Mouse (Mus musculus) kidney, adult 2 months (tissue): Measurements from ENCODE around the gene Tas1r1. TPM values are rescaled to one million over a fixed set of nuclear protein-coding genes. Genes with fewer than 3 reads are reported as not detected.

ENCODE experiments used
- DNase-seq: peaks from one replicate; pipeline ENCODE4 v3.0.0; 2021
- H3K27ac ChIP-seq: fragments of 200-500 bp; 2 replicates; pipeline ENCODE4 v1.5.1; 2012; ENCODE audit warnings: low read depth, low read length, control low read depth, inconsistent platforms; ENCODE audit not compliant: insufficient read depth
- H3K27me3 ChIP-seq: fragments of 200-500 bp; replicated peaks from 2 replicates; pipeline ENCODE4 v1.6.1; 2012; ENCODE audit warnings: mild to moderate bottlenecking, moderate library complexity, low read length, inconsistent platforms; ENCODE audit not compliant: control insufficient read depth, insufficient read depth
- H3K36me3 ChIP-seq: fragments of 200-500 bp; 2 replicates; pipeline ENCODE4 v1.6.1; 2012; ENCODE audit warnings: mild to moderate bottlenecking, moderate library complexity, low read length, inconsistent platforms; ENCODE audit not compliant: control insufficient read depth, insufficient read depth
- H3K4me1 ChIP-seq: fragments of 200-500 bp; 2 replicates; pipeline ENCODE4 v1.6.1; 2011; ENCODE audit warnings: low read length; ENCODE audit not compliant: control insufficient read depth, insufficient read depth
- H3K4me3 ChIP-seq: fragments of 200-500 bp; 2 replicates; pipeline ENCODE4 v1.5.1; 2011; ENCODE audit warnings: mild to moderate bottlenecking, low read depth, low read length, control low read depth; ENCODE audit not compliant: insufficient read depth
- CTCF ChIP-seq: fragments of 200-500 bp; conservative IDR thresholded peaks from 2 replicates; pipeline ENCODE4 v1.5.1; 2011; ENCODE audit warnings: low read depth, mild to moderate bottlenecking, control low read depth, low read length, moderate library complexity, mixed read lengths; ENCODE audit not compliant: insufficient read depth, insufficient read length
- POLR2A ChIP-seq: fragments of 200-500 bp; IDR thresholded peaks from one replicate; pipeline ENCODE4 v1.6.1; 2011; ENCODE audit warnings: low read depth, low read length, control low read depth
- WGBS: fragments of 180-500 bp; shearing (Covaris S2); methylation state at CpG from one replicate; pipeline ENCODE4 v1.1.7; 2018; 5-methylcytosine and 5-hydroxymethylcytosine counted together
- polyA plus RNA-seq: library from polyadenylated mRNA; depleted of rRNA; stranded (reverse); fragments of >200 nt; gene quantifications from 2 replicates; pipeline ENCODE4 v1.2.3, GENCODE M21; 2012

Gene Tas1r1
- polyA plus RNA-seq, 1 experiment = 0.22 TPM

DNA sequence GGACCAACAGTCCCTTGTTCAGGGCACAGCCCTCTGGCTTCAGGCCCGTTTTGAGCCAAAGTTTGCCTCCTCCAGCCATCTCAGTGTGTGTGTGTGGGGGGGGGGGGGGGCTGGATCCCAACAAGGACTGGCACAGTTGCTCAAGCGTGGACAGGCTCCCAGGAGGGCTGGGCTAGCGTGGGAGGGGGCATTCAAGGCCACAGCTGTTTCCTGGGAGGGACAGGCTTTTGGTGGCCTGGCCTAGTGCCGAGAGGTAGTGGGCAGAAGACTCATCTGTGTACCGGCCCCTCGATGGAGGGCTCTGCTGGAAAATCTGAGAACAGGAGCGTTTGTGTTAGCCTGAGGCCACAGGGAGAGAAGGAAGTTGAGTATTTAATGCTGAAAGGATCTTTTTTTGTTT, 41.6 kb upstream of the Tas1r1 start:
- Histone ChIP-seq H3K27ac (no peak overlapping the region), H3K36me3 (no peaks in the 10 kb centered on the region), H3K4me3 (no peak overlapping the region), H3K27me3 (no peaks in the 10 kb centered on the region), H3K4me1 (no peaks in the 10 kb centered on the region)
- no peak for TF ChIP-seq POLR2A
- no peak for TF ChIP-seq CTCF
- 22% methylated on average over 7 of the region's 7 CpGs for WGBS
- no peak for DNase-seq

DNA sequence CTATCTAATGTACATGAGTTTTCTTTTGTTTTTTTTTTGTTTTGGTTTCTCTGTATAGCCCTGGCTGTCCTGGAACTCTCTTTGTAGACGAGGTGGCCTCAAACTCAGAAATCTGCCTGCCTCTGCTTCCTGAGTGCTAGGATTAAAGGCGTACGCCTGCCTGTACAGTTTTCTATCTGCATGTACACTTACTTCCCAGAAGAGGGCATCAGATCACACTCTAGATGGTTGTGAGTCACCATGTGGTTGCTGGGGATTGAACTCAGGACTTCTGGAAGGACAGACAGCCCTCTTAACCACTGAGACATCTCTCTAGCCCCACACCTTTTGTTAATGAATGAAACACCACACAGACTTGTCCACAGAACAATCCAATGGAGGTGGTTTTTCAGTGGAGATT, 40.9 kb upstream of the Tas1r1 start:
- no peak overlapping the region for H3K4me3 ChIP-seq
- H3K27me3 ChIP-seq = no peaks in the 10 kb centered on the region
- 95% methylated on average over 3 of the region's 3 CpGs for WGBS
- H3K4me1 ChIP-seq = no peaks in the 10 kb centered on the region
- no peak overlapping the region for H3K27ac ChIP-seq
- no peaks in the 10 kb centered on the region for H3K36me3 ChIP-seq
- no peak for TF ChIP-seq CTCF
- TF ChIP-seq POLR2A = no peak
- DNase-seq = no peak

DNA sequence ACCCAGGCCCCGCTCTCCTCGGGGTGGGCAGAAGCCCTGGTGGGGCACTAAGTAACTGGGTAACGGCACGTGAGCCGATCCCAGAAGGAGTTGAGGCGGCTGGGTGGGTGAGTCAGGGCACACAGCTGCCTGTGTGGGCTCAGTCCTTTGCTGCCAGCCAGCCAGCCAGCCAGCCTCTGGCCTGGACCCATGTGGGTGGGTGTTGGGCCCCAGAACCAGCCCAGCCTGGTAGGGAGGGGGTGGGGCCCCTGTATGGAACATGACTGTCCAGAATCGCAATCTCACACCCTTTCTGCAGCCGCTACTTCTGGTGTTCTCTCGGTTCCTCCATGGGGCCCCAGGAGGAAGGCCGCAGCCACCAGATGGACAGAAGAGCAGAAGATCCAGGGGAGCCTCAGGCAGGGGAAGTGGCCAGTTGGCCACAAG, 39.8 kb upstream of the Tas1r1 start:
- Histone ChIP-seq H3K36me3 (no peaks in the 10 kb centered on the region), H3K4me1 (no peaks in the 10 kb centered on the region), H3K27me3 (no peaks in the 10 kb centered on the region), H3K27ac (no peak overlapping the region), H3K4me3 (no peak overlapping the region)
- TF ChIP-seq CTCF = no peak
- TF ChIP-seq POLR2A = no peak
- no peak for DNase-seq
- WGBS = 94% methylated on average over 10 of the region's 10 CpGs

DNA sequence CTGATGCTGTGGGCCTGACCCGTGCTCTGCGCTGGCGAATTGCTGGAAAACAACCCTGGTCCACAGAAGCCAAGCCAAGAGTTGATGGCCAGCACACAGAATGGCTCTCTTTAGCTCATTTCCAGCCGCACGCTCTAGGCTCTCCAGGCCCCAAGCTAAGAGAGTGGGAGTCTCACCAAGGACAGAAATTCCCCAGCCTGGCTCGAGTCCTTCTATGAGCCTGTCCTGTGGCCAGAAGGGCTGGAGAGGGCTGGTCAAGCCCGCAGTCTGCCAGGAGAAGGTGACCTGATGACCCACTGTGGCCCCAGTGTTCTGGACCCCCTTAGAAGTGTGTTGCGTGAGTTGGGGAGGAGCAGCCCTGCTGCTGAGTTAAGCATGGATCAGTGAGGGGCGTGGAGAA, 38.8 kb upstream of the Tas1r1 start:
- Histone ChIP-seq H3K4me3 (no peak overlapping the region), H3K27ac (no peak overlapping the region), H3K27me3 (no peaks in the 10 kb centered on the region), H3K4me1 (no peaks in the 10 kb centered on the region), H3K36me3 (no peaks in the 10 kb centered on the region)
- no peak for DNase-seq
- 93% methylated on average over 9 of the region's 9 CpGs for WGBS
- TF ChIP-seq POLR2A (no peak), CTCF (no peak)

DNA sequence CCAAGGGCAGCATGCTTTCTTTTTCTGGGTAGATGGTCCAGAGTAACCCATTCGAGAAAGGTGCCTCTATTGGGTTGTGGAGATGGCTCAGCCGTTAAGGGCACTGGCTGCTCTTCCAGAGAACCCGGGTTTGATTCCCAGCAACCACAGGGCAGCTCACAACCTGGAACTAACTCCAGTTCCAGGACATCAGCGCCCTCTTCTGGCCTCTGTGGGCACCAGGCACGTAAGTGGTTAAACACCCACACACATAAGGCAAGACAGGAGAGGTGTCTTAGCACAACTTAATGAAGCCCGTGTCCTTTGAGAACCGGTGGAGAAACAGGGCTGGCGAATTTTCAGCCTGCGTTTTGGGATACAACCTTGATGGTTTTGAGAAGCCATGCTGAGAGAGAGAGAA, 36.2 kb upstream of the Tas1r1 start:
- TF ChIP-seq CTCF (no peak), POLR2A (no peak)
- H3K4me1 ChIP-seq = no peaks in the 10 kb centered on the region; the same call in 1 of the 2 replicates
- no peaks in the 10 kb centered on the region for H3K27me3 ChIP-seq
- no peak overlapping the region for H3K4me3 ChIP-seq
- no peaks in the 10 kb centered on the region for H3K36me3 ChIP-seq
- 91% methylated on average over 9 of the region's 9 CpGs for WGBS
- no peak overlapping the region for H3K27ac ChIP-seq
- DNase-seq = no peak

DNA sequence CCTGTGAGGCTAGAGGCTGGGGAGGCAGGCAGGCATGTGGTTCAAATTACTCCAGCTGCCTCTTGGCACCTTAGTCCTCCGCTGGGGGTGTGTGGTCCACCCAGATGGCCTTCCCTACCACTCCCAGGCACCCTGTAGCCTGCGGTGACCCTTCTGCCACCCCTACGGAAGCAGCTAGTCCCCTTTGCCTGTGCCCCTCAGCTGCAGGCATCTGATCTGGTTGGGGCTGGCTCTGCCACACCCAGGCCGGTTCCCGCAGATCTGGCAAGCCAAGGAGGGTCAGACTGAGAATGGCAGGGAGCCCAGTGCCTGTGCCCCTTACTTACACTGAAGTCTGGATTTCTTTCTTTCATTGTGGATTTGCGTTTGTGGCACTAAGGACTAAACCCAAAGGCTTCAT, 35.3 kb upstream of the Tas1r1 start:
- no peak overlapping the region for H3K27ac ChIP-seq
- no peaks in the 10 kb centered on the region for H3K36me3 ChIP-seq
- TF ChIP-seq CTCF (no peak), POLR2A (no peak)
- H3K4me1 ChIP-seq = no peaks in the 10 kb centered on the region; the same call in 1 of the 2 replicates
- no peak overlapping the region for H3K4me3 ChIP-seq
- WGBS = 64% methylated on average over 6 of the region's 6 CpGs
- no peaks in the 10 kb centered on the region for H3K27me3 ChIP-seq
- DNase-seq = no peak

DNA sequence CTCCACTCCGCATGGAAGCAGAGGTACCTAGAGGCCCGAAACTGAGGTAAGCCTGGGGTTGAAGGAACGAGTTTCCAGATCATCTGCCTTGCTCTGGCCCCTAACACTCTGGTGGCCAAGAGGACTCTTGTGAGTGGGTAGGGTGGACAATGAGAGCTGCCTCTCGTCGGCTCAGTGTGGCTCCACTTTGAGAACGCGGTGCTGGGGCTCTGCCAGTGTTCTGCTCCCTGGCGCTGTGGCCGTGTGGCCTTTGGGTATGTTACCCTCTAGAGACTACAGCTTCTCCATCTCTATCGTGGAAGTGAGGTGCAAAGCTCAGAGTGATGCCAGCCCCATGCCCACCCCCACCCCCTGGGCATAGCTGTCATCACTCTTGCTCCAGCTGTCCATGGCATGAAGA, 34.3 kb upstream of the Tas1r1 start:
- no peak overlapping the region for H3K4me3 ChIP-seq
- H3K27ac ChIP-seq = no peak overlapping the region
- no peaks in the 10 kb centered on the region; the same call in 1 of the 2 replicates for H3K4me1 ChIP-seq
- H3K36me3 ChIP-seq = no peaks in the 10 kb centered on the region
- 54% methylated on average over 10 of the region's 10 CpGs for WGBS
- DNase-seq = no peak
- no peaks in the 10 kb centered on the region for H3K27me3 ChIP-seq
- TF ChIP-seq POLR2A (no peak), CTCF (no peak)

DNA sequence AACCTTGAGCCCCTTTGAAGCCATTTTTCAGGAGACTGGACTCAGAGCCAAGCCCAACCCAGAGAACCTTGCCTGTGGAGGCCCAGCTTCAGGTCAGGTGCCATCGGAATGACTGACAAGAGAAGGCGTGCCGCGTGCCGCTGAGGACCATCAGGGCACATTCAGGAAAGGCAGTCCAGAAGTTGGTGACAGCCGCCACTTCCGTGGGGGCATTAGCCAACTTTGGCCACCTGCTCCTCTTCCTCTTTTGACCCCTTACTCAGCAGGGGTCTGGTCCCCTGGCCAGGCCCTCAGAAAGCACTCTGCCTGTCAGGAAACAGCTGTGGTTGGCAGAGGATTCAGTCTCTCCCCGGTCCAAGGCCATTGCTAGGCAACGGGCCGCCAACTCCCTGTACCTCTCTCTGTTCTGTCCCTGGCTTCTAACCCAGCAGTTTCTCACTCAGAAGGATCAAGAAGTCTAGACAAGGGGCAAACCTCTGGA, 33.8 kb upstream of the Tas1r1 start, which contains the start of gene Plekhg5:
Plekhg5 (plus strand) TSS at position 378 of the 481 bp plus-strand sequence.
- Histone ChIP-seq H3K27ac (no peak within 1 kb of the TSS), H3K4me3 (no peak within 1 kb of the TSS)

More for the DNA sequence above, 33.8 kb upstream of the Tas1r1 start, which contains the start of gene Plekhg5:
- H3K36me3 ChIP-seq = no peaks in the 10 kb centered on the region
- TF ChIP-seq CTCF (no peak), POLR2A (no peak)
- DNase-seq = no peak
- WGBS = 45% methylated on average over 10 of the region's 10 CpGs
- H3K4me1 ChIP-seq = no peaks in the 10 kb centered on the region; the same call in 1 of the 2 replicates
- no peaks in the 10 kb centered on the region for H3K27me3 ChIP-seq
